Mouse (Mus musculus): ENCODE data around the gene Atxn7l3. TPM values are rescaled to one million over a fixed set of nuclear protein-coding genes. Genes with fewer than 3 reads are reported as not detected.
"Not testable (repeated sequence)": the region's sequence is repeated elsewhere in the genome, so short reads cannot be mapped to it uniquely, and the experiment has no call there.

The Atxn7l3 gene
- polyA plus RNA-seq, 1 experiment from 2014 or later, result 14.3 TPM

- peak overlapping the region; percentile 0; the same call in 1 of the 2 replicates for H3K4me3 ChIP-seq
- 90% methylated on average over 8 of the region's 8 CpGs for WGBS
- peaks cover 50% of the 10 kb centered on the region for H3K36me3 ChIP-seq
- H3K4me1 ChIP-seq, result peaks cover 25% of the 10 kb centered on the region
- DNase-seq (ENCODE audit: low spot score), result no peak
- no peak overlapping the region; the same call in 1 of the 2 replicates for H3K27ac ChIP-seq
- H3K27me3 ChIP-seq (ENCODE audit: insufficient read depth, poor library complexity, severe bottlenecking), result no peaks in the 10 kb centered on the region
- no peaks in the 10 kb centered on the region for H3K9me3 ChIP-seq
Measured at GRCm38 (mm10) chr11:102287485-102287884, 8.9 kb downstream of the Atxn7l3 start.

- WGBS, result 5% methylated on average over 31 of the region's 31 CpGs
Measured at GRCm38 (mm10) chr11:102285095-102285834, 11.2 kb downstream of the Atxn7l3 start.

GRCm38 (mm10) chr11:102284501-102285094 lies 11.8 kb downstream of the Atxn7l3 start, which contains the start of gene Tmub2:
Gene Tmub2 (plus strand): TSS chr11:102284931.
- H3K36me3 ChIP-seq, result peaks cover 25% of the 10 kb centered on the region
- under 1% methylated on average over 32 of the region's 32 CpGs for WGBS
- DNase-seq (ENCODE audit: low spot score), result peak; percentile 99
- H3K9me3 ChIP-seq, result no peaks in the 10 kb centered on the region
- H3K27ac ChIP-seq, result peak within 1 kb of the TSS; percentile 90
- H3K4me1 ChIP-seq, result peaks cover 18% of the 10 kb centered on the region
- no peaks in the 10 kb centered on the region for H3K27me3 ChIP-seq (ENCODE audit: insufficient read depth, poor library complexity, severe bottlenecking)
- peak within 1 kb of the TSS; percentile 76 for H3K4me3 ChIP-seq

More at GRCm38 (mm10) chr11:102285095-102285834, 11.2 kb downstream of the Atxn7l3 start:
- H3K4me3 ChIP-seq, result peak overlapping the region; percentile 76
- peaks cover 28% of the 10 kb centered on the region for H3K36me3 ChIP-seq
- H3K27ac ChIP-seq, result peak overlapping the region; percentile 90
- H3K9me3 ChIP-seq, result no peaks in the 10 kb centered on the region
- H3K4me1 ChIP-seq, result peaks cover 18% of the 10 kb centered on the region
- H3K27me3 ChIP-seq (ENCODE audit: insufficient read depth, poor library complexity, severe bottlenecking), result no peaks in the 10 kb centered on the region
- no peak for DNase-seq (ENCODE audit: low spot score)

GRCm38 (mm10) chr11:102283922-102284321 lies 12.5 kb downstream of the Atxn7l3 start:
- WGBS, result 80% methylated on average over 6 of the region's 6 CpGs
- Histone ChIP-seq H3K27me3 (ENCODE audit: insufficient read depth, poor library complexity, severe bottlenecking) (no peaks in the 10 kb centered on the region), H3K36me3 (peaks cover 18% of the 10 kb centered on the region), H3K4me3 (peak overlapping the region; percentile 76), H3K27ac (no peak overlapping the region), H3K4me1 (peaks cover 18% of the 10 kb centered on the region), H3K9me3 (no peaks in the 10 kb centered on the region)
- DNase-seq (ENCODE audit: low spot score), result no peak

DNA sequence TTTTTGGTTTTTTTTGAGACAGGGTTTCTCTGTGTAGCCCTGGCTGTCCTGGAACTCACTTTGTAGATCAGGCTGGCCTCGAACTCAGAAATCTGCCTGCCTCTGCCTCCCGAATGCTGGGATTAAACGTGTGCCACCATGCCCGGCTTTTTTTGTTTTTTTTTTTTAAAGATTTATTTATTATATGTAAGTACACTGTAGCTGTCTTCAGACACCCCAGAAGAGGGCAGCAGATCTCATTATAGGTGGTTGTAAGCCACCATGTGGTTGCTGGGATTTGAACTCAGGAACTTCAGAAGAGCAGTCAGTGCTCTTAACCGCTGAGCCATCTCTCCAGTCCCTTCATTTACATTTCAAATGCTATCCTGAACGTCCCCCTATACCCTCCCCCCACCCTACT lies 16.2 kb downstream of the Atxn7l3 start:
- not testable (repeated sequence) for H3K36me3 ChIP-seq; H3K4me3 ChIP-seq; H3K27ac ChIP-seq; DNase-seq (ENCODE audit: low spot score); H3K9me3 ChIP-seq
- 73% methylated on average over 6 of the region's 6 CpGs for WGBS
- Histone ChIP-seq H3K4me1 (peaks cover 12% of the 10 kb centered on the region), H3K27me3 (ENCODE audit: insufficient read depth, poor library complexity, severe bottlenecking) (peaks cover 18% of the 10 kb centered on the region)

- peaks cover 12% of the 10 kb centered on the region for H3K4me1 ChIP-seq
- no peak overlapping the region for H3K27ac ChIP-seq
- H3K9me3 ChIP-seq, result no peaks in the 10 kb centered on the region
- no peaks in the 10 kb centered on the region for H3K36me3 ChIP-seq
- peaks cover 21% of the 10 kb centered on the region for H3K27me3 ChIP-seq (ENCODE audit: insufficient read depth, poor library complexity, severe bottlenecking)
- 88% methylated on average over 3 of the region's 3 CpGs for WGBS
- no peak for DNase-seq (ENCODE audit: low spot score)
- no peak overlapping the region for H3K4me3 ChIP-seq
Measured at GRCm38 (mm10) chr11:102279595-102279994, 16.8 kb downstream of the Atxn7l3 start.

DNA sequence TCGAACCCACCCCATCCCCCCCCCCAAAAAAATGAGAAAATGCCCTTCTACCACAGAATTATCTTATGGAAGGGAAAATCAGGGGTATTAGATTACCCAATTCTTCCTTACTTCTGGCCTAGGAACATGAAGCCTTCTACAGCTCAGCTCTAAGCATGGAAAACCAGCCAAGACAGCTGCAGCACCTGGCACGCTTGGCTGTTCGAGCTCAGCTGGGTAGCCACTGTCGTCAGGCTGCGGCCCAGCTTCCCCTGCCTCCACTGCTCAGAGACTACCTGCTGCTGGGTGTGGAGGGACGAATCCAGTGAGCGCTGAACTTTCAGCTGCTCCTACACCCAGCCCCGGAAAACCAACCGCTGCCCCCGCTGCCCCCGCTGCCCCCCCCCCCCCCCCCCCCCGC lies 18.7 kb downstream of the Atxn7l3 start:
- Histone ChIP-seq H3K27ac (no peak overlapping the region), H3K4me3 (no peak overlapping the region), H3K4me1 (peaks cover 12% of the 10 kb centered on the region), H3K27me3 (ENCODE audit: insufficient read depth, poor library complexity, severe bottlenecking) (peaks cover 21% of the 10 kb centered on the region), H3K9me3 (no peaks in the 10 kb centered on the region), H3K36me3 (no peaks in the 10 kb centered on the region)
- no peak for DNase-seq (ENCODE audit: low spot score)
- WGBS, result 62% methylated on average over 11 of the region's 12 CpGs

GRCm38 (mm10) chr11:102276411-102276915 lies 20.0 kb downstream of the Atxn7l3 start:
- 3% methylated on average over 33 of the region's 33 CpGs for WGBS
- Histone ChIP-seq H3K27me3 (ENCODE audit: insufficient read depth, poor library complexity, severe bottlenecking) (peaks cover 21% of the 10 kb centered on the region), H3K4me1 (peaks cover 12% of the 10 kb centered on the region), H3K4me3 (peak overlapping the region; percentile 62), H3K27ac (peak overlapping the region; percentile 85), H3K36me3 (no peaks in the 10 kb centered on the region), H3K9me3 (no peaks in the 10 kb centered on the region)
- no peak for DNase-seq (ENCODE audit: low spot score)

DNA sequence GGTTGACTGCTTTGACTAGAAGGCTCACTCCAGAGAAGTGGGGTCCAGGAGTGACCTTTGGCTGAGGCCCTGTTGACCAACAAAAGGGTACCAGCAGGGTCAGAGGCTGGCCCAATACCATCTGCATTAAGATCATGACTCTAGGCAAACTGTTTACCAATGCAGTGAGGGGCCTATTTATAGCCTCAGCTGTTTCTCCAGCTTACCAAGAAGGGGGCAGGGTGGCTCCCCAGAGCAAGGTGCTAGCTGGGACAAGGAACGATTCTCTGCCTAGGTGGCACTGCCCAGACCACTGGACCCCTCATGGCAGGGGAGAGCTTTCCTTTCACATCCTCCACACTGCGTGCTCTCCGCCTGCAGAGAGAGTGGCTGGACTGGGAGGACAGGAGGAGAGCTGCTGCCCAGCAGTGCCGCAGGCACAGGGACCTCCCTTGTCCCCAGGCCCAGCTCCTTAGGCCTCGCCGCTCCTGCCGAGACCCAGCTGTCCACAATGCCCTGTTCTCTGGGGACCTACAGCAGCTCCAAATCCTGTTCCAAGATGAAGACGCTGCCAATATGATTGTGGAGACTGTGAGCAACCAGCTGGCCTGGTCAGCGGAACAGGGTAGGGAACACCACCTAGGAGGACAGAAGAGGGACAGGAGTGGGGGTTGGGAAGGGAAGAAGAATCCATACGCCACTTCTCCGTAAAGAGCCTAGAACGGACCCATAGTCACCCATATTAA lies 27.7 kb downstream of the Atxn7l3 start, which contains the start of gene Asb16:
Asb16 (plus strand) TSS at position 224 of the 725 bp plus-strand sequence.
- DNase-seq (ENCODE audit: low spot score), result no peak
- Histone ChIP-seq H3K36me3 (peaks cover 15% of the 10 kb centered on the region), H3K9me3 (no peaks in the 10 kb centered on the region), H3K4me3 (peak within 1 kb of the TSS; percentile 6; the same call in 1 of the 2 replicates), H3K27me3 (ENCODE audit: insufficient read depth, poor library complexity, severe bottlenecking) (0 out of 2 replicates have a peak, but pooled peaks cover 11% of the 10 kb centered on the region), H3K4me1 (peaks cover 30% of the 10 kb centered on the region), H3K27ac (peak within 1 kb of the TSS; percentile 57)
- WGBS, result 82% methylated on average over 12 of the region's 12 CpGs

- Histone ChIP-seq H3K27ac (peak overlapping the region; percentile 57), H3K4me3 (peak overlapping the region; percentile 6; the same call in 1 of the 2 replicates), H3K27me3 (ENCODE audit: insufficient read depth, poor library complexity, severe bottlenecking) (0 out of 2 replicates have a peak, but pooled peaks cover 11% of the 10 kb centered on the region), H3K4me1 (peaks cover 30% of the 10 kb centered on the region), H3K9me3 (no peaks in the 10 kb centered on the region), H3K36me3 (peaks cover 25% of the 10 kb centered on the region)
- 6% methylated on average over 11 of the region's 11 CpGs for WGBS
- DNase-seq (ENCODE audit: low spot score), result no peak
Measured at GRCm38 (mm10) chr11:102267480-102267879, 29.0 kb downstream of the Atxn7l3 start.

- WGBS, result 86% methylated on average over 8 of the region's 8 CpGs
- DNase-seq (ENCODE audit: low spot score), result no peak
- peaks cover 30% of the 10 kb centered on the region for H3K4me1 ChIP-seq
- H3K36me3 ChIP-seq, result peaks cover 32% of the 10 kb centered on the region
- no peak overlapping the region for H3K4me3 ChIP-seq
- no peaks in the 10 kb centered on the region for H3K9me3 ChIP-seq
- H3K27ac ChIP-seq, result 0 out of 2 replicates have a peak overlapping the region, but pooled peaks have one; percentile 62
- 0 out of 2 replicates have a peak, but pooled peaks cover 11% of the 10 kb centered on the region for H3K27me3 ChIP-seq (ENCODE audit: insufficient read depth, poor library complexity, severe bottlenecking)
Measured at GRCm38 (mm10) chr11:102266631-102267355, 29.6 kb downstream of the Atxn7l3 start.

- Histone ChIP-seq H3K9me3 (no peaks in the 10 kb centered on the region), H3K36me3 (peaks cover 38% of the 10 kb centered on the region), H3K4me1 (peaks cover 30% of the 10 kb centered on the region), H3K27me3 (ENCODE audit: insufficient read depth, poor library complexity, severe bottlenecking) (0 out of 2 replicates have a peak, but pooled peaks cover 11% of the 10 kb centered on the region), H3K4me3 (no peak overlapping the region), H3K27ac (peak overlapping the region; percentile 62)
- 58% methylated on average over 14 of the region's 14 CpGs for WGBS
- DNase-seq (ENCODE audit: low spot score), result no peak
Measured at GRCm38 (mm10) chr11:102265816-102266215, 30.6 kb downstream of the Atxn7l3 start.
